Mouse (Mus musculus) intestine, embryonic 14.5 days (tissue): Measurements from ENCODE around the gene Arhgef15. TPM values are rescaled to one million over a fixed set of nuclear protein-coding genes. Genes with fewer than 3 reads are reported as not detected.
"Not testable (repeated sequence)": the region's sequence is repeated elsewhere in the genome, so short reads cannot be mapped to it uniquely, and the experiment has no call there.

Source experiments
- ATAC-seq: fragments of 200-750 bp; cut with Nextera tagmentation; replicated peaks from 2 replicates; pipeline ENCODE4 v1.8.0; 2017; ENCODE audit warnings: low read depth, moderate number of reproducible peaks, moderate TSS enrichment, moderate library complexity; ENCODE audit not compliant: low FRiP score, low TSS enrichment
- DNase-seq: peaks from one replicate; pipeline ENCODE4 v3.0.0-alpha.2; 2018; ENCODE audit warnings: low spot score
- H3K27ac ChIP-seq: fragments of 300-500 bp; sonication (generic); 2 replicates; pipeline ENCODE4 v1.5.1; 2014; ENCODE audit warnings: low read depth, mild to moderate bottlenecking, control low read depth
- H3K27me3 ChIP-seq: fragments of 300-500 bp; sonication (generic); replicated peaks from 2 replicates; pipeline ENCODE4 v1.6.1; 2014; ENCODE audit warnings: low read length, control low read depth; ENCODE audit not compliant: control insufficient read depth, insufficient read depth
- H3K36me3 ChIP-seq: fragments of 300-500 bp; sonication (generic); 2 replicates; pipeline ENCODE4 v1.6.1; 2014; ENCODE audit warnings: low read length, control low read depth; ENCODE audit not compliant: control insufficient read depth, insufficient read depth
- H3K4me1 ChIP-seq: fragments of 300-500 bp; sonication (generic); replicated peaks from 2 replicates; pipeline ENCODE4 v1.6.1; 2014; ENCODE audit warnings: low read length, control low read depth, mixed read lengths; ENCODE audit not compliant: control insufficient read depth, insufficient read depth
- H3K4me2 ChIP-seq: fragments of 300-500 bp; sonication (generic); 2 replicates; pipeline ENCODE4 v1.6.1; 2014; ENCODE audit warnings: low read length
- H3K4me3 ChIP-seq: fragments of 300-500 bp; sonication (generic); 2 replicates; pipeline ENCODE4 v1.5.1; 2014; ENCODE audit warnings: low read depth, low read length, control low read depth, mixed read lengths
- H3K9ac ChIP-seq: fragments of 300-500 bp; sonication (generic); 2 replicates; pipeline ENCODE4 v1.6.1; 2014; ENCODE audit warnings: mild to moderate bottlenecking, low read length
- H3K9me3 ChIP-seq: fragments of 300-500 bp; sonication (generic); 2 replicates; pipeline ENCODE4 v1.6.1; 2016; ENCODE audit warnings: low read length, control low read depth; ENCODE audit not compliant: control insufficient read depth
- WGBS: fragments of 180-500 bp; shearing (Covaris S2); extraction: QIAGEN DNeasy Blood & Tissue Kit; methylation state at CpG from one replicate; pipeline ENCODE4 v1.1.7; 2014; 5-methylcytosine and 5-hydroxymethylcytosine counted together
- polyA plus RNA-seq: library from polyadenylated mRNA; unstranded; fragments of >200 nt; fragmentation: Nextera tagmentation; extraction: Ambion mirVana; gene quantifications from 2 replicates; pipeline ENCODE4 v1.2.1, GENCODE M21; 2014

Gene Arhgef15
- polyA plus RNA-seq, 1 experiment from 2014 or later: 9.6 TPM

GRCm38 (mm10) chr11:68987365-68987882 lies 30.1 kb upstream of the Arhgef15 start:
- no peak overlapping the region for H3K4me3 ChIP-seq
- WGBS: 93% methylated on average over 11 of the region's 11 CpGs
- H3K4me1 ChIP-seq: no peaks in the 10 kb centered on the region
- H3K9me3 ChIP-seq: no peaks in the 10 kb centered on the region
- DNase-seq (no peak), ATAC-seq (no peak)
- peaks cover 69% of the 10 kb centered on the region for H3K36me3 ChIP-seq
- H3K27ac ChIP-seq: no peak overlapping the region
- H3K4me2 ChIP-seq: no peak overlapping the region
- no peaks in the 10 kb centered on the region for H3K27me3 ChIP-seq
- H3K9ac ChIP-seq: no peak overlapping the region

GRCm38 (mm10) chr11:68982639-68983369 lies 25.5 kb upstream of the Arhgef15 start:
- Histone ChIP-seq H3K27me3 (no peaks in the 10 kb centered on the region), H3K27ac (no peak overlapping the region), H3K9ac (no peak overlapping the region), H3K4me1 (no peaks in the 10 kb centered on the region), H3K4me3 (no peak overlapping the region), H3K36me3 (peaks cover 23% of the 10 kb centered on the region), H3K9me3 (no peaks in the 10 kb centered on the region), H3K4me2 (no peak overlapping the region)
- 29% methylated on average over 4 of the region's 4 CpGs for WGBS
- ATAC-seq: 0 out of 2 replicates have a peak, but pooled peaks have one; percentile 63
- DNase-seq: peak; percentile 90

- Histone ChIP-seq H3K9ac (no peak overlapping the region), H3K27me3 (no peaks in the 10 kb centered on the region), H3K9me3 (no peaks in the 10 kb centered on the region), H3K4me1 (no peaks in the 10 kb centered on the region), H3K36me3 (peaks cover 7% of the 10 kb centered on the region), H3K4me2 (no peak overlapping the region), H3K27ac (no peak overlapping the region), H3K4me3 (no peak overlapping the region)
- 53% methylated on average over 3 of the region's 3 CpGs for WGBS
- no peak for DNase-seq
- ATAC-seq: no peak
Measured at GRCm38 (mm10) chr11:68980919-68981318, 23.6 kb upstream of the Arhgef15 start.

GRCm38 (mm10) chr11:68979320-68979733 lies 22.0 kb upstream of the Arhgef15 start:
- DNase-seq (no peak), ATAC-seq (no peak)
- Histone ChIP-seq H3K36me3 (no peaks in the 10 kb centered on the region), H3K4me3 (no peak overlapping the region), H3K27me3 (no peaks in the 10 kb centered on the region), H3K27ac (no peak overlapping the region), H3K4me2 (no peak overlapping the region), H3K4me1 (no peaks in the 10 kb centered on the region), H3K9me3 (no peaks in the 10 kb centered on the region), H3K9ac (no peak overlapping the region)
- WGBS: 52% methylated on average over 5 of the region's 5 CpGs

- no peak overlapping the region for H3K27ac ChIP-seq
- peaks cover 4% of the 10 kb centered on the region; the same call in 1 of the 2 replicates for H3K4me1 ChIP-seq
- H3K27me3 ChIP-seq: no peaks in the 10 kb centered on the region
- no peaks in the 10 kb centered on the region for H3K36me3 ChIP-seq
- H3K9me3 ChIP-seq: no peaks in the 10 kb centered on the region
- WGBS: 91% methylated on average over 1 of the region's 1 CpGs
- H3K4me2 ChIP-seq: no peak overlapping the region
- H3K9ac ChIP-seq: no peak overlapping the region
- no peak overlapping the region for H3K4me3 ChIP-seq
- ATAC-seq: no peak
- DNase-seq: no peak
Measured at GRCm38 (mm10) chr11:68975601-68976000, 18.3 kb upstream of the Arhgef15 start.

- DNase-seq (no peak), ATAC-seq (no peak)
- peak within 1 kb of the TSS; percentile 76 for H3K4me2 ChIP-seq
- peaks cover 4% of the 10 kb centered on the region; the same call in 1 of the 2 replicates for H3K4me1 ChIP-seq
- H3K27me3 ChIP-seq: no peaks in the 10 kb centered on the region
- H3K27ac ChIP-seq: no peak within 1 kb of the TSS
- H3K9ac ChIP-seq: 0 out of 2 replicates have a peak within 1 kb of the TSS, but pooled peaks have one; percentile 7
- WGBS: 77% methylated on average over 7 of the region's 7 CpGs
- H3K4me3 ChIP-seq: peak within 1 kb of the TSS; percentile 46
- H3K36me3 ChIP-seq: no peaks in the 10 kb centered on the region
- no peaks in the 10 kb centered on the region for H3K9me3 ChIP-seq
Measured at GRCm38 (mm10) chr11:68975085-68975484, 17.8 kb upstream of the Arhgef15 start, which contains the start of gene Rangrf. Rangrf (minus strand) TSS chr11:68975185.

GRCm38 (mm10) chr11:68974059-68974450 lies 16.8 kb upstream of the Arhgef15 start:
- ATAC-seq (no peak), DNase-seq (no peak)
- Histone ChIP-seq H3K4me3 (peak overlapping the region; percentile 46), H3K36me3 (no peaks in the 10 kb centered on the region), H3K27me3 (no peaks in the 10 kb centered on the region), H3K4me1 (peaks cover 4% of the 10 kb centered on the region; the same call in 1 of the 2 replicates), H3K27ac (no peak overlapping the region), H3K9me3 (no peaks in the 10 kb centered on the region), H3K9ac (0 out of 2 replicates have a peak overlapping the region, but pooled peaks have one; percentile 7), H3K4me2 (peak overlapping the region; percentile 76)
- WGBS: 36% methylated on average over 6 of the region's 6 CpGs

- WGBS: under 1% methylated on average over 37 of the region's 38 CpGs
- not testable (repeated sequence) for H3K36me3 ChIP-seq, H3K27me3 ChIP-seq, H3K27ac ChIP-seq, H3K4me1 ChIP-seq, H3K9me3 ChIP-seq
- H3K4me2 ChIP-seq: peak overlapping the region; percentile 76
- peak overlapping the region; percentile 32; the same call in 1 of the 2 replicates for H3K9ac ChIP-seq
- H3K4me3 ChIP-seq: peak overlapping the region; percentile 46
- DNase-seq (peak; percentile 92), ATAC-seq (peak; percentile 91)
Measured at GRCm38 (mm10) chr11:68973250-68974058, 16.2 kb upstream of the Arhgef15 start.
